Comparison of ENCODE assay signal across 12 mouse cellular contexts in the genomic region with DNA sequence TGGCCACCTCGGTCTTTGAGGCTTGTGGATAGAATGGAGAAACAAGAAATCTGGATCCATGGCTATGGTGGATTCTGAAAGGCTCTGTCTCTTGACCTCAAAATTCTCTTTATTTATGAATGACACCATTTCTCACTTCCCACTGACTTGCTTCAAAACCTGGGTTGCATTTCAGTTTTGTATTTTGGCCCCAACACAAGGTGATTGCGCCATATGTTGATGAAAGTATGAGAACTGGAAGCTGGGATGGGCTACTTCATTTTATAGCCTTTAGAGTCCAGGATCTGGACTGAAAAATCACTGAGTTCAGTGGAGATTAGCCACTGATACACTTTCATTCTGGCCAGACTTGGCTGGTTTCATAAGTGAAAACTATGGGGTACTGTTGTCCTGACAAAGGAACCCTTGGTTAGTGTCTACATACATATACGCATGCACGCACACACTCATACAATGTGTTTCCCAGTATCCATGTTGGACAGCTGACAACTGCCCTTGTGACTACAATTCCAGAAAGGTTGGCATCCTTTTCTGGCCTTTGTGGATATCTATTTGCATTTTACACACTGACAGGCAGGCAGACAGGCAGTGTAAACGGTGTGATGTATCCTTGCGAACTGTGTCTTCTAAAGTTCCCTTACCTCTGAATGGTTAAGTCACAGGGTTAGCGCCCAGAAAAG.
DNase-seq lines count a peak whose midpoint lies in the region; ATAC-seq and TF ChIP-seq lines count a peak whose summit lies in the region.
"Had no signal": no experiment of that assay in that cellular context is flagged by ENCODE, and none has a peak within 500 bp of the region (broad histone marks: within the 10 kb centered on the region; RNA-seq: fewer than 3 reads in every experiment).

No protein-coding gene starts in this region.

- H3K36me3 ChIP-seq in C2C12 (ENCODE audit: control insufficient read depth, insufficient read depth): peaks cover 11% of the 10 kb centered on the region
- H3K36me3 ChIP-seq: neural tube, embryonic 15.5 days had no signal

- no peak overlapping the region for H3ac ChIP-seq in C2C12 (ENCODE audit: control insufficient read depth, insufficient read length, low read depth)

- H3K27ac ChIP-seq in gastrocnemius, adult 2 months: peak overlapping the region; percentile 1; the same call in 1 of the 2 replicates
- H3K27ac ChIP-seq: hindbrain, embryonic 13.5 days; neural tube, embryonic 15.5 days had no signal

- ATAC-seq in megakaryocyte progenitor cell, adult 5-6 weeks (replicated peaks; ENCODE audit: poor library complexity): peak; percentile 26; the same call in 1 of the 2 replicates
- ATAC-seq: Patski had no signal

- H3K79me2 ChIP-seq in C2C12 (ENCODE audit: control insufficient read depth, insufficient read depth): no peaks in the 10 kb centered on the region

- H3K79me3 ChIP-seq in C2C12 (ENCODE audit: low read depth): no peaks in the 10 kb centered on the region

- intact Hi-C loops in gastrocnemius, adult 2 months (cut with DNase I): no loop called here
- intact Hi-C loops in left cerebral cortex, postnatal 10 days (cut with DNase I): no loop called here

- no peak overlapping the region for H3K4me3 ChIP-seq in gastrocnemius, adult 2 months
- no peak overlapping the region for H3K4me3 ChIP-seq in C2C12 (ENCODE audit: insufficient read depth, poor library complexity, severe bottlenecking)
- H3K4me3 ChIP-seq: hindbrain, embryonic 13.5 days; neural tube, embryonic 15.5 days had no signal

- no peaks in the 10 kb centered on the region for H3K27me3 ChIP-seq in C2C12 (ENCODE audit: control insufficient read depth, insufficient read depth, insufficient read length)
- H3K27me3 ChIP-seq: CH12.LX; hindbrain, embryonic 13.5 days; neural tube, embryonic 15.5 days; Patski had no signal

- no peak for TF ChIP-seq CTCF in gastrocnemius, adult 2 months (IDR thresholded peaks at IDR 0.05)
- no peak for TF ChIP-seq CTCF in C2C12 (IDR thresholded peaks at IDR 0.05; ENCODE audit: control insufficient read depth, insufficient read depth, insufficient read length)

- no peak for DNase-seq in gastrocnemius, adult 2 months
- no peak for DNase-seq in gastrocnemius, adult 8-10 months (ENCODE audit: low spot score in 2 of 2)
- DNase-seq in brain, adult 2 months (ENCODE audit: low read depth, low spot score): peak; percentile 83
- no peak for DNase-seq in yolk sac, embryonic 10.5 days (ENCODE audit: low spot score)
- DNase-seq in B cell, adult 2 months: no peak
- DNase-seq in left cerebral cortex, postnatal 10 days (ENCODE audit: extremely low spot score in 1 of 2, low spot score in 2 of 2): no peak

TF ChIP-seq in C2C12, 6 proteins besides CTCF, POLR2A, EP300 and RAD21:
- no peak for TF ChIP-seq MYOG (IDR thresholded peaks at IDR 0.05; ENCODE audit: control insufficient read depth, extremely low read depth, insufficient read length)
- no peak for TF ChIP-seq USF1 (IDR thresholded peaks at IDR 0.05; ENCODE audit: low read depth)
- TF ChIP-seq CEBPB (IDR thresholded peaks at IDR 0.05; ENCODE audit: low read depth): peak; percentile 50
